Mouse (Mus musculus): ENCODE results near the gene Calm3. TPM values are rescaled to one million over a fixed set of nuclear protein-coding genes. Genes with fewer than 3 reads are reported as not detected.

The Calm3 gene
- polyA plus RNA-seq, 1 experiment from 2014 or later, result 98.4 TPM

DNA sequence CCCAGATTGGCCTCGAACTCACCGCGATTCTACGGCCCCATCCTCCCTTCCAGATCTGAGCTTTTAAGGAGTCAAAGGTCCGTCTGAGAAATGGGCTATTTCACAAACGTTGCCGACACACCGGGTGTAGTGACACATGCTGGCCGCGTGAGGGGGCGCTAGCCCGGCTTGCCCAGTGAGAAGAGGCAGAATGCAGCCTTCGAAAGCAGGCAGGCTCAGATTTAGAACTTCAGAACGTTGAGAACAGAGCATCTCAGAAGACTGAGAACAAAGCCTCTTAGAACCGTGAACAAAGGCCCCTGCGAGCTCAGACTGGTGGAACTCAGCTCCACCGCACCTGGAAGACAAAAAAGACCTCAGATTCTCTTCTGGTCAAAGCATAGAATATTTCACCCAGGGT lies 49.7 kb downstream of the Calm3 start:
- peak overlapping the region; percentile 54 for H3K4me2 ChIP-seq
- no peaks in the 10 kb centered on the region for H3K9me3 ChIP-seq (replicated peaks)
- peaks cover 4% of the 10 kb centered on the region; the same call in 1 of the 2 replicates for H3K36me3 ChIP-seq
- 2% methylated on average over 17 of the region's 17 CpGs for WGBS
- peak overlapping the region; percentile 84 for H3K27ac ChIP-seq
- no peak for ATAC-seq (replicated peaks; ENCODE audit: insufficient number of reproducible peaks, insufficient read depth, low FRiP score, low read depth)
- H3K4me3 ChIP-seq, result peak overlapping the region; percentile 35
- peaks cover 28% of the 10 kb centered on the region for H3K4me1 ChIP-seq (replicated peaks)
- H3K9ac ChIP-seq, result no peak overlapping the region
- H3K27me3 ChIP-seq, result no peaks in the 10 kb centered on the region

DNA sequence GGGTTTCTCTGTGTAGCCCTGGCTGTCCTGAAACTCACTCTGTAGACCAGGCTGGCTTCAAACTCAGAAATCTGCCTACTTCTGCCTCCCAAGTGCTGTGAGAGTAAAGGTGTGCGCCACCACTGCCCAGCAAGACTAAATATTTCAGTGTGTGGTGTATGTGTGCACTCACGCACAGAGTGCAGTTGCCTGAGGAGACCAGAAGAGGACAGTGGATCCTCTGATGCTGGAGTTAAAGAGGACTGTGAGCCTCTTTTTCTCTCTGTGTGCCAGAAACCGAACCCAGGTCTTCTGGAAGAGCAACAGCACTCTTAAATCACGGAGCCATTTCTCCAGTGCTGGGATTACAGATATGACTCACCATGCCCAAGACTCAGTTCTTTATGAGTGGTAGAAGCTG lies 50.5 kb downstream of the Calm3 start:
- Histone ChIP-seq H3K4me2 (no peak overlapping the region), H3K27ac (no peak overlapping the region), H3K4me1 (replicated peaks) (peaks cover 26% of the 10 kb centered on the region), H3K4me3 (no peak overlapping the region), H3K9me3 (replicated peaks) (no peaks in the 10 kb centered on the region), H3K27me3 (no peaks in the 10 kb centered on the region), H3K9ac (no peak overlapping the region), H3K36me3 (peaks cover 5% of the 10 kb centered on the region; the same call in 1 of the 2 replicates)
- 86% methylated on average over 4 of the region's 4 CpGs for WGBS
- ATAC-seq (replicated peaks; ENCODE audit: insufficient number of reproducible peaks, insufficient read depth, low FRiP score, low read depth), result no peak

DNA sequence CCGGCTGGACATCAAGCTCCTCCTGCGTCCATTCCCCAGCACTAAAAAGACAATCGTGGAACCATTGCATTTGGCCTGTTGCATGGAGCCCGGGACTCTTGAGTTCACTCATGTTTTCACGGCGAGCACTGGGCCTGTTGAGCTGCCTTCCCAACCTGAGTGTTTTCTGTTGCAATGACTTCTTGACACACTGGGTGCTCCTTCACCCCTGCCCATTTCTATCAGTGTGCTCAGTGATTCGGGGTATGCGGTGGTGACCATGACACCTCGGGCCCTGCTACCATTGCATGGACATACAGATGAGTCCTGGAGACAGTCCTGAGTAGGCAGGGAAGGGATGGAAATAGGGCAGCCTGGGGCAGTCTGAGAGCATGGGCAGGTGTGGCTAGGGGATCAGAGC lies 51.4 kb downstream of the Calm3 start:
- WGBS, result 91% methylated on average over 9 of the region's 9 CpGs
- H3K9me3 ChIP-seq (replicated peaks), result no peaks in the 10 kb centered on the region

DNA sequence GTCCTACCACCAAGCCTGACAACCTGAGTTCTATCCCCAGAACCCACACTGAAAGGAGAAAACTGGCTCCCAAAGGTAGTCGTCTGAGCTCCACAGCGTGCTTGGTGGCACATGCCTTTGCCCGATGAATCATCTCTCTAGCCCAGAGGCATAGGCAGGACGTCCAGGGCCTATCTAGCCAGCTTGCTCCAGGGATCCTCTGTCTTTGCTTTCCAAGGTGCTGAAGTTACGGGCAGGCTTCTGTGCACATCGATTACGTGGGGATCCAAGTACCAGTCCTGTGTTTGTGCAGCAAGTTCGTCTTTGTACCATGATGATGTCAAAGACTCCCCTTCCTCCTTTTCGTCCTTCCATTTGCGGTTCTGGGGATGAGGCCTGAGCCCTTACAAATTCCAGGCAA lies 52.3 kb downstream of the Calm3 start:
- no peak for ATAC-seq (replicated peaks; ENCODE audit: insufficient number of reproducible peaks, insufficient read depth, low FRiP score, low read depth)
- no peak overlapping the region for H3K4me2 ChIP-seq
- peaks cover 15% of the 10 kb centered on the region for H3K4me1 ChIP-seq (replicated peaks)
- no peaks in the 10 kb centered on the region for H3K9me3 ChIP-seq (replicated peaks)
- no peak overlapping the region for H3K27ac ChIP-seq
- peaks cover 12% of the 10 kb centered on the region; the same call in 1 of the 2 replicates for H3K36me3 ChIP-seq
- no peak overlapping the region for H3K4me3 ChIP-seq
- 76% methylated on average over 10 of the region's 10 CpGs for WGBS
- H3K9ac ChIP-seq, result no peak overlapping the region
- no peaks in the 10 kb centered on the region for H3K27me3 ChIP-seq

More for the DNA sequence above, 51.4 kb downstream of the Calm3 start:
- H3K4me2 ChIP-seq, result no peak overlapping the region
- H3K36me3 ChIP-seq, result peaks cover 12% of the 10 kb centered on the region; the same call in 1 of the 2 replicates
- H3K27ac ChIP-seq, result no peak overlapping the region
- H3K9ac ChIP-seq, result no peak overlapping the region
- no peaks in the 10 kb centered on the region for H3K27me3 ChIP-seq
- H3K4me1 ChIP-seq (replicated peaks), result peaks cover 23% of the 10 kb centered on the region
- no peak for ATAC-seq (replicated peaks; ENCODE audit: insufficient number of reproducible peaks, insufficient read depth, low FRiP score, low read depth)
- H3K4me3 ChIP-seq, result no peak overlapping the region

DNA sequence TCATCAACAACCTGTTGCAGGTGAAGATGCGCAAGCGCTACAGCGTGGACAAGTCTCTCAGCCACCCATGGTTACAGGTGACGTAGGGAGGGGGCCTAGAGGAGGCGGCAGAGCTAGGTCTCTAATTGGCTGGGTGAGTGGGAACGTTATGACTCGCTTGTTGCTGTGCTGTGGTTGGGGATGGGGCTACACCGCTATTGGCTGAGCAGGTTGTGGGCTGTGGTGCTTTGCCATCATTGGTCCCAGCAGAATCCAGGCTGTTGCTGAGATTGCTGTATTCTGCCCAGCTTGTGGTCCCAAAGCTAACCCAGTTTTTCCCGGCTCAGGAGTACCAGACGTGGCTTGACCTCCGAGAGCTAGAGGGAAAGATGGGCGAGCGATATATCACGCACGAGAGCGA lies 54.4 kb downstream of the Calm3 start:
- Histone ChIP-seq H3K27me3 (no peaks in the 10 kb centered on the region), H3K36me3 (peaks cover 28% of the 10 kb centered on the region), H3K9ac (no peak overlapping the region), H3K4me1 (replicated peaks) (peaks cover 3% of the 10 kb centered on the region; the same call in 1 of the 2 replicates), H3K4me2 (peak overlapping the region; percentile 2; the same call in 1 of the 2 replicates), H3K27ac (no peak overlapping the region), H3K9me3 (replicated peaks) (no peaks in the 10 kb centered on the region), H3K4me3 (no peak overlapping the region)
- peak; percentile 69 for ATAC-seq (replicated peaks; ENCODE audit: insufficient number of reproducible peaks, insufficient read depth, low FRiP score, low read depth)
- WGBS, result 40% methylated on average over 16 of the region's 16 CpGs

DNA sequence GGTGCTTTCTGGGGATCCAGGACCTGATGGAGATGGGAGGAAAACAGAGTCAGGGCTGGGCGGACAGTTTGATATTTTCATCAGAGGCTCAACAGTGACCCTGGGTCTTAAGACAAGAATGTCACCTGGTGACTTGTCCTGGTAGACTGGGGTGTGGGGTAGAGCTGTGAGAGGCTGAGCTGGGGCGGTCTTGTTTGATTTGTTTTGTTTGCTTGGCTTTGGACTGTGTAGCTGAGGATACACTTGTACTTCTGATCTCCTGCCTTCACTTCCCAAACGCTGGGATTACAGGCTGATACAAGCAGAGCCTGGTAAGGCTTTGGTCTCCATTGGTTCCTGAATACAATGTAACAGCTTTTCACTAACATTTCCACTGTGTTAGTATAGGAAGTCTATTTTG lies 56.4 kb downstream of the Calm3 start:
- H3K27me3 ChIP-seq, result no peaks in the 10 kb centered on the region
- WGBS, result 85% methylated on average over 3 of the region's 3 CpGs
- peaks cover 35% of the 10 kb centered on the region for H3K36me3 ChIP-seq
- no peak overlapping the region for H3K4me2 ChIP-seq
- H3K9me3 ChIP-seq (replicated peaks), result no peaks in the 10 kb centered on the region
- H3K4me1 ChIP-seq (replicated peaks), result no peaks in the 10 kb centered on the region
- no peak for ATAC-seq (replicated peaks; ENCODE audit: insufficient number of reproducible peaks, insufficient read depth, low FRiP score, low read depth)
- no peak overlapping the region for H3K9ac ChIP-seq
- H3K27ac ChIP-seq, result no peak overlapping the region
- H3K4me3 ChIP-seq, result no peak overlapping the region

Other genes with a start within 250 kb of the Calm3 start
- 0.60 and 0.68 TPM in 2 replicates for gene Ceacam15, start 248.4 kb downstream of the Calm3 start, polyA plus RNA-seq (2015; fragmentation: Nextera tagmentation; extraction: Ambion mirVana)
- gene Ceacam9, start 202.2 kb downstream of the Calm3 start, polyA plus RNA-seq (2015; fragmentation: Nextera tagmentation; extraction: Ambion mirVana), result not detected in 2 replicates
- 194 and 219 TPM in 2 replicates for gene Ap2s1, start 185.7 kb downstream of the Calm3 start, polyA plus RNA-seq (2015; fragmentation: Nextera tagmentation; extraction: Ambion mirVana)
- gene Slc1a5, start 142.8 kb downstream of the Calm3 start, polyA plus RNA-seq (2015; fragmentation: Nextera tagmentation; extraction: Ambion mirVana), result 40.2 and 46.4 TPM in 2 replicates
- gene Strn4, start 108.2 kb downstream of the Calm3 start, polyA plus RNA-seq (2015; fragmentation: Nextera tagmentation; extraction: Ambion mirVana), result 73.9 and 90.0 TPM in 2 replicates
- 30.8 and 32.7 TPM in 2 replicates for gene Fkrp, start 107.4 kb downstream of the Calm3 start, polyA plus RNA-seq (2015; fragmentation: Nextera tagmentation; extraction: Ambion mirVana)
- gene Prkd2, start 81.2 kb downstream of the Calm3 start, polyA plus RNA-seq (2015; fragmentation: Nextera tagmentation; extraction: Ambion mirVana), result 9.9 and 13.3 TPM in 2 replicates
- gene Dact3, start 48.8 kb downstream of the Calm3 start, polyA plus RNA-seq (2015; fragmentation: Nextera tagmentation; extraction: Ambion mirVana), result 5.8 and 7.0 TPM in 2 replicates
- 4.2 and 5.2 TPM in 2 replicates for gene Gng8, start 32.3 kb downstream of the Calm3 start, polyA plus RNA-seq (2015; fragmentation: Nextera tagmentation; extraction: Ambion mirVana)
- gene Ptgir, start 17.6 kb downstream of the Calm3 start, polyA plus RNA-seq (2015; fragmentation: Nextera tagmentation; extraction: Ambion mirVana), result 0.86 and 1.2 TPM in 2 replicates
- 4.7 and 6.2 TPM in 2 replicates for gene Pnmal2, start 20.6 kb upstream of the Calm3 start, polyA plus RNA-seq (2015; fragmentation: Nextera tagmentation; extraction: Ambion mirVana)
- gene Pnmal1, start 35.6 kb upstream of the Calm3 start, polyA plus RNA-seq (2015; fragmentation: Nextera tagmentation; extraction: Ambion mirVana), result 0.05 and 0.24 TPM in 2 replicates
- gene Gm42372, start 59.0 kb upstream of the Calm3 start, polyA plus RNA-seq (2015; fragmentation: Nextera tagmentation; extraction: Ambion mirVana), result 0.05 and 0.23 TPM in 2 replicates
- gene Ccdc8, start 68.6 kb upstream of the Calm3 start, polyA plus RNA-seq (2015; fragmentation: Nextera tagmentation; extraction: Ambion mirVana), result 28.1 and 34.0 TPM in 2 replicates
- 82.5 and 99.2 TPM in 2 replicates for gene Ppp5c, start 103.8 kb upstream of the Calm3 start, polyA plus RNA-seq (2015; fragmentation: Nextera tagmentation; extraction: Ambion mirVana)
- 36.4 and 44.0 TPM in 2 replicates for gene Hif3a, start 138.3 kb upstream of the Calm3 start, polyA plus RNA-seq (2015; fragmentation: Nextera tagmentation; extraction: Ambion mirVana)
- 0.08 and 0.16 TPM in 2 replicates for gene Psg16, start 149.9 kb upstream of the Calm3 start, polyA plus RNA-seq (2015; fragmentation: Nextera tagmentation; extraction: Ambion mirVana)
- gene Ceacam3, start 226.2 kb upstream of the Calm3 start, polyA plus RNA-seq (2015; fragmentation: Nextera tagmentation; extraction: Ambion mirVana), result not detected in 2 replicates